Mouse (Mus musculus): ENCODE results near the gene Cdt1. TPM values are rescaled to one million over a fixed set of nuclear protein-coding genes. Genes with fewer than 3 reads are reported as not detected.

Cdt1 gene
- polyA plus RNA-seq, 1 experiment = 68.5 TPM

GRCm38 (mm10) chr8:122611295-122612133 is 43.7 kb downstream of the Cdt1 start, which contains the start of the genes Galns and Trappc2l:
Gene Galns (minus strand): TSS chr8:122611463.
Gene Trappc2l (plus strand): TSS chr8:122611640.
- H3K4me3 ChIP-seq (replicated peaks; ENCODE audit: control insufficient read depth, low read depth, low read length) = peak within 1 kb of the TSS; percentile 87
- peaks cover 6% of the 10 kb centered on the region for H3K4me1 ChIP-seq (ENCODE audit: control insufficient read depth, insufficient read depth, low read length)
- TF ChIP-seq CTCF (IDR thresholded peaks at IDR 0.05; ENCODE audit: control insufficient read depth, insufficient read depth, low read length) (peak; percentile 31; the same call in 1 of the 2 replicates), POLR2A (IDR thresholded peaks at IDR 0.05; ENCODE audit: borderline replicate concordance, control insufficient read depth, low read depth, low read length) (peak; percentile 80; the same call in 1 of the 2 replicates)
- H3K27ac ChIP-seq (ENCODE audit: control insufficient read depth, insufficient read depth, low read depth, low read length, poor library complexity) = peak within 1 kb of the TSS; percentile 97
- under 1% methylated on average over 56 of the region's 57 CpGs for WGBS

GRCm38 (mm10) chr8:122616181-122616905 is 48.5 kb downstream of the Cdt1 start:
- peaks cover 5% of the 10 kb centered on the region for H3K4me1 ChIP-seq (ENCODE audit: control insufficient read depth, insufficient read depth, low read length)
- no peak overlapping the region for H3K27ac ChIP-seq (ENCODE audit: control insufficient read depth, insufficient read depth, low read depth, low read length, poor library complexity)
- TF ChIP-seq CTCF (IDR thresholded peaks at IDR 0.05; ENCODE audit: control insufficient read depth, insufficient read depth, low read length) = no peak
- TF ChIP-seq POLR2A (IDR thresholded peaks at IDR 0.05; ENCODE audit: borderline replicate concordance, control insufficient read depth, low read depth, low read length) = no peak
- WGBS = 69% methylated on average over 9 of the region's 9 CpGs
- H3K4me3 ChIP-seq (replicated peaks; ENCODE audit: control insufficient read depth, low read depth, low read length) = no peak overlapping the region

DNA sequence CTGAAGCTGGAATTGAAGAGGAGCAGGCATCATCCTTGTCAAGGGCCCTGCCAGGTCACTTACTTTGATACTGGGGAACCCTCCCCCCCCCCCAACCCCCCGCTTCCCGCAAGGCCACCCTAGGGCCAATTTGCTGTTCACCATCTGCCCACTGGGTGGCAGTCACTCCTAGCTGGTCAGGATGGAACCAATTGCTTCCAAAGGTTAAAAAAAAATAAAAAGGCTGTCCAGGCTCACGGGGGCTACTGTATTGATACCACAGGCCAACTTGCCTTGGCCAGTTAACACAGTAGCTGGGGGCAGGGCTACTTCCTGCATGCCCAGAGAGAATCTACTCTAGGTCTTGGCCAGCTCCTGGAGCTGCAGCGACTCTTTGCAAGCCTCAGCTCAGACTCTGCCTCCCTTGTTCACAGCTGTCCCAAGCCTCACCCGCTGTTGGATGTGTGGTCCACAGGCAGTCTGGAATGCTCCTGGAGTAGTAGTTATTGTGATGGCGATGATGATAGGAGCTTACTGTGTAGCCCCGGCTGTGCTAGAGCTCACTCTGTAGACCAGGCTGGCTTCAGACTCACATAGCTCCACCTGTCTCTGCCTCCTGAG is 50.2 kb downstream of the Cdt1 start:
- WGBS = 46% methylated on average over 5 of the region's 7 CpGs
- TF ChIP-seq CTCF (IDR thresholded peaks at IDR 0.05; ENCODE audit: control insufficient read depth, insufficient read depth, low read length) (peak; percentile 79), POLR2A (IDR thresholded peaks at IDR 0.05; ENCODE audit: borderline replicate concordance, control insufficient read depth, low read depth, low read length) (no peak)
- 0 out of 2 replicates have a peak overlapping the region, but pooled peaks have one; percentile 1 for H3K27ac ChIP-seq (ENCODE audit: control insufficient read depth, insufficient read depth, low read depth, low read length, poor library complexity)
- H3K4me1 ChIP-seq (ENCODE audit: control insufficient read depth, insufficient read depth, low read length) = no peaks in the 10 kb centered on the region; the same call in 1 of the 2 replicates
- H3K4me3 ChIP-seq (replicated peaks; ENCODE audit: control insufficient read depth, low read depth, low read length) = no peak overlapping the region

DNA sequence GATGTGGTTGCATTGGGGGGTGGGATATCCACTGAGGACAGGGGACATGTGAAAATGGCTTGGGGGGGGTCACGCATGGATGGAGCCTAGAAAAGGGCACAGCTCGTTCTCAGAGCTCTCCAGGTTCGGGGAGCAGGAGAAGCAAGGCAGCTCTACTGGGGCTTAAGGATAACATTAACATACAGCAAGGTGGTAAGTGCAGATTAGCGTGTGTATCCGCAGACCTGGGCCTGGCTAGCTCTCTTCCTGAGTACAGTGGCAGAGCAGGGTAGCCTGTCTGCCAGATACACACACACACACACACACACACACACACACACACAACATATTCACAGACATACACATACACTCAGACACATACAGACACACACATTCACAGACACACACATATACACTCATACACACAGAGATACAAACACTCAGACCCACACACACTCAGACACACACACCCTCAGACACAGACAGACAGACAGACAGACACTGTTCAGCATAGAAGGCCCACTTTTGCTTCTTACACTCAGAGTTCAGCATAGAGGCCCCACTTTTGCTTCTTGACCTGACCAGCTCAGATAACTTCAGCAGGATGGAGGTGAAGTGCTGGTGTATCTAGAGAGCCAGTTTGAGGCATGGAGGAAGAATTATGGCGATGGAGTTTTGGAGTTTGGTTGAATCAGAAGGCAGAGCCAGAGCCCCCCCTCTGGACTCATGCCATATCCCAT is 51.0 kb downstream of the Cdt1 start:
- no peaks in the 10 kb centered on the region; the same call in 1 of the 2 replicates for H3K4me1 ChIP-seq (ENCODE audit: control insufficient read depth, insufficient read depth, low read length)
- peak overlapping the region; percentile 2; the same call in 1 of the 2 replicates for H3K27ac ChIP-seq (ENCODE audit: control insufficient read depth, insufficient read depth, low read depth, low read length, poor library complexity)
- whole genome bisulfite sequencing = 65% methylated on average over 6 of the region's 6 CpGs
- TF ChIP-seq POLR2A (IDR thresholded peaks at IDR 0.05; ENCODE audit: borderline replicate concordance, control insufficient read depth, low read depth, low read length) (no peak), CTCF (IDR thresholded peaks at IDR 0.05; ENCODE audit: control insufficient read depth, insufficient read depth, low read length) (no peak)
- no peak overlapping the region for H3K4me3 ChIP-seq (replicated peaks; ENCODE audit: control insufficient read depth, low read depth, low read length)

GRCm38 (mm10) chr8:122620446-122620845 is 52.6 kb downstream of the Cdt1 start:
- TF ChIP-seq CTCF (IDR thresholded peaks at IDR 0.05; ENCODE audit: control insufficient read depth, insufficient read depth, low read length) = no peak
- no peak for TF ChIP-seq POLR2A (IDR thresholded peaks at IDR 0.05; ENCODE audit: borderline replicate concordance, control insufficient read depth, low read depth, low read length)
- Histone ChIP-seq H3K4me1 (ENCODE audit: control insufficient read depth, insufficient read depth, low read length) (no peaks in the 10 kb centered on the region; the same call in 1 of the 2 replicates), H3K27ac (ENCODE audit: control insufficient read depth, insufficient read depth, low read depth, low read length, poor library complexity) (no peak overlapping the region), H3K4me3 (replicated peaks; ENCODE audit: control insufficient read depth, low read depth, low read length) (no peak overlapping the region)
- 38% methylated on average over 5 of the region's 5 CpGs for WGBS

- Histone ChIP-seq H3K27ac (ENCODE audit: control insufficient read depth, insufficient read depth, low read depth, low read length, poor library complexity) (no peak within 1 kb of the TSS), H3K4me1 (ENCODE audit: control insufficient read depth, insufficient read depth, low read length) (no peaks in the 10 kb centered on the region; the same call in 1 of the 2 replicates), H3K4me3 (replicated peaks; ENCODE audit: control insufficient read depth, low read depth, low read length) (no peak within 1 kb of the TSS)
- WGBS = 69% methylated on average over 6 of the region's 6 CpGs
- TF ChIP-seq POLR2A (IDR thresholded peaks at IDR 0.05; ENCODE audit: borderline replicate concordance, control insufficient read depth, low read depth, low read length) (no peak), CTCF (IDR thresholded peaks at IDR 0.05; ENCODE audit: control insufficient read depth, insufficient read depth, low read length) (no peak)
Observed at GRCm38 (mm10) chr8:122622727-122623126, 54.9 kb downstream of the Cdt1 start, which contains the start of gene Pabpn1l. Gene Pabpn1l (minus strand): TSS chr8:122622739.

Other genes with a start within 250 kb of the Cdt1 start
- not detected in 2 replicates for gene Trhr2, start 207.3 kb upstream of the Cdt1 start, polyA plus RNA-seq (2011; ENCODE audit: insufficient read depth, insufficient read length, low replicate concordance, missing spikeins)
- 38.3 and 50.7 TPM in 2 replicates for gene Zc3h18, start 191.4 kb upstream of the Cdt1 start, polyA plus RNA-seq (2011; ENCODE audit: insufficient read depth, insufficient read length, low replicate concordance, missing spikeins)
- gene Il17c, start 146.0 kb upstream of the Cdt1 start, polyA plus RNA-seq (2011; ENCODE audit: insufficient read depth, insufficient read length, low replicate concordance, missing spikeins) = not detected in 2 replicates
- 168 and 494 TPM in 2 replicates for gene Cyba, start 135.1 kb upstream of the Cdt1 start, polyA plus RNA-seq (2011; ENCODE audit: insufficient read depth, insufficient read length, low replicate concordance, missing spikeins)
- 2.4 and 6.3 TPM in 2 replicates for gene Mvd, start 124.6 kb upstream of the Cdt1 start, polyA plus RNA-seq (2011; ENCODE audit: insufficient read depth, insufficient read length, low replicate concordance, missing spikeins)
- gene Snai3, start 107.3 kb upstream of the Cdt1 start, polyA plus RNA-seq (2011; ENCODE audit: insufficient read depth, insufficient read length, low replicate concordance, missing spikeins) = 2.2 TPM in 1 of 2 replicates, not detected in the other
- gene Rnf166, start 92.0 kb upstream of the Cdt1 start, polyA plus RNA-seq (2011; ENCODE audit: insufficient read depth, insufficient read length, low replicate concordance, missing spikeins) = 17.4 and 32.7 TPM in 2 replicates
- 62.9 and 122 TPM in 2 replicates for gene Ctu2, start 91.9 kb upstream of the Cdt1 start, polyA plus RNA-seq (2011; ENCODE audit: insufficient read depth, insufficient read length, low replicate concordance, missing spikeins)
- gene Piezo1, start 16.7 kb upstream of the Cdt1 start, polyA plus RNA-seq (2011; ENCODE audit: insufficient read depth, insufficient read length, low replicate concordance, missing spikeins) = 21.6 and 49.3 TPM in 2 replicates
- 41.8 and 95.4 TPM in 2 replicates for gene Aprt, start 8.9 kb downstream of the Cdt1 start, polyA plus RNA-seq (2011; ENCODE audit: insufficient read depth, insufficient read length, low replicate concordance, missing spikeins)
- gene Galns, start 43.4 kb downstream of the Cdt1 start, polyA plus RNA-seq (2011; ENCODE audit: insufficient read depth, insufficient read length, low replicate concordance, missing spikeins) = 18.7 and 40.6 TPM in 2 replicates
- 14.0 and 36.5 TPM in 2 replicates for gene Trappc2l, start 43.6 kb downstream of the Cdt1 start, polyA plus RNA-seq (2011; ENCODE audit: insufficient read depth, insufficient read length, low replicate concordance, missing spikeins)
- not detected in 2 replicates for gene Pabpn1l, start 54.7 kb downstream of the Cdt1 start, polyA plus RNA-seq (2011; ENCODE audit: insufficient read depth, insufficient read length, low replicate concordance, missing spikeins)
- 16.3 and 58.8 TPM in 2 replicates for gene Cbfa2t3, start 131.1 kb downstream of the Cdt1 start, polyA plus RNA-seq (2011; ENCODE audit: insufficient read depth, insufficient read length, low replicate concordance, missing spikeins)
- 5.0 TPM in 2 replicates for gene Acsf3, start 207.5 kb downstream of the Cdt1 start, polyA plus RNA-seq (2011; ENCODE audit: insufficient read depth, insufficient read length, low replicate concordance, missing spikeins)